Mouse (Mus musculus) erythroblast, embryonic 14.5 days (primary cell): ENCODE results near the gene Klf5. TPM values are rescaled to one million over a fixed set of nuclear protein-coding genes. Genes with fewer than 3 reads are reported as not detected.

Experiments
- H3K27me3 ChIP-seq: 2 replicates; pipeline ENCODE4 v1.6.1; 2012; ENCODE audit warnings: inconsistent platforms; ENCODE audit not compliant: control insufficient read depth
- H3K36me3 ChIP-seq: 2 replicates; pipeline ENCODE4 v1.6.1; 2012; ENCODE audit warnings: mild to moderate bottlenecking, inconsistent platforms; ENCODE audit not compliant: control insufficient read depth
- H3K4me1 ChIP-seq: 2 replicates; pipeline ENCODE4 v1.6.1; 2012; ENCODE audit warnings: inconsistent platforms; ENCODE audit not compliant: control insufficient read depth
- H3K4me3 ChIP-seq: replicated peaks from 2 replicates; pipeline ENCODE3; 2012; ENCODE audit warnings: moderate library complexity, mild to moderate bottlenecking, inconsistent platforms
- H3K9me3 ChIP-seq: 2 replicates; pipeline ENCODE4 v1.6.1; 2012; ENCODE audit warnings: low read length, inconsistent platforms, mixed read lengths; ENCODE audit not compliant: control insufficient read depth
- GATA1 ChIP-seq: IDR thresholded peaks from 2 replicates; pipeline ENCODE4 v1.6.1; 2012; ENCODE audit warnings: low read length, inconsistent platforms, mixed read lengths
- TAL1 ChIP-seq: IDR thresholded peaks from 3 replicates; pipeline ENCODE4 v1.6.1; 2012; ENCODE audit warnings: low read length, inconsistent platforms, mixed read lengths
- polyA plus RNA-seq: library from polyadenylated mRNA; stranded (reverse); fragments of >175 nt; gene quantifications from 2 replicates; pipeline ENCODE4 v1.2.3, GENCODE M21; 2012

The Klf5 gene
- polyA plus RNA-seq = 0.64 and 1.2 TPM in 2 replicates

- Histone ChIP-seq H3K4me1 (peaks cover 18% of the 10 kb centered on the region), H3K36me3 (peaks cover 10% of the 10 kb centered on the region), H3K27me3 (peaks cover 60% of the 10 kb centered on the region), H3K4me3 (peak within 1 kb of the TSS; percentile 75), H3K9me3 (no peaks in the 10 kb centered on the region)
- TF ChIP-seq GATA1 = no peak
- no peak for TF ChIP-seq TAL1
Observed at GRCm38 (mm10) chr14:99298385-99299021, at the start of gene Klf5. Gene Klf5 (plus strand): TSS chr14:99298691.

- no peaks in the 10 kb centered on the region for H3K36me3 ChIP-seq
Observed at GRCm38 (mm10) chr14:99262026-99262425, 36.5 kb upstream of the Klf5 start.

GRCm38 (mm10) chr14:99263816-99264215, 34.7 kb upstream of the Klf5 start:
- no peaks in the 10 kb centered on the region for H3K36me3 ChIP-seq
- no peak overlapping the region for H3K4me3 ChIP-seq
- no peaks in the 10 kb centered on the region for H3K9me3 ChIP-seq
- peaks cover 16% of the 10 kb centered on the region for H3K4me1 ChIP-seq
- H3K27me3 ChIP-seq = no peaks in the 10 kb centered on the region
- no peak for TF ChIP-seq GATA1
- no peak for TF ChIP-seq TAL1

More at GRCm38 (mm10) chr14:99262026-99262425, 36.5 kb upstream of the Klf5 start:
- H3K4me1 ChIP-seq = peaks cover 16% of the 10 kb centered on the region
- no peaks in the 10 kb centered on the region for H3K27me3 ChIP-seq
- TF ChIP-seq GATA1 = no peak
- no peak for TF ChIP-seq TAL1
- H3K9me3 ChIP-seq = no peaks in the 10 kb centered on the region
- no peak overlapping the region for H3K4me3 ChIP-seq

- Histone ChIP-seq H3K9me3 (no peaks in the 10 kb centered on the region), H3K4me3 (no peak overlapping the region), H3K27me3 (no peaks in the 10 kb centered on the region), H3K36me3 (no peaks in the 10 kb centered on the region), H3K4me1 (peaks cover 16% of the 10 kb centered on the region)
- no peak for TF ChIP-seq GATA1
- no peak for TF ChIP-seq TAL1
Observed at GRCm38 (mm10) chr14:99265791-99266190, 32.7 kb upstream of the Klf5 start.

GRCm38 (mm10) chr14:99266749-99267148, 31.7 kb upstream of the Klf5 start:
- TF ChIP-seq TAL1 = no peak
- no peak for TF ChIP-seq GATA1
- Histone ChIP-seq H3K9me3 (no peaks in the 10 kb centered on the region), H3K4me1 (peaks cover 16% of the 10 kb centered on the region), H3K27me3 (no peaks in the 10 kb centered on the region), H3K4me3 (no peak overlapping the region), H3K36me3 (no peaks in the 10 kb centered on the region)

GRCm38 (mm10) chr14:99274056-99274455, 24.4 kb upstream of the Klf5 start:
- no peaks in the 10 kb centered on the region for H3K4me1 ChIP-seq
- H3K9me3 ChIP-seq = no peaks in the 10 kb centered on the region
- no peaks in the 10 kb centered on the region for H3K36me3 ChIP-seq
- no peak overlapping the region for H3K4me3 ChIP-seq
- TF ChIP-seq TAL1 (no peak), GATA1 (no peak)
- H3K27me3 ChIP-seq = peaks cover 4% of the 10 kb centered on the region

- Histone ChIP-seq H3K27me3 (peaks cover 15% of the 10 kb centered on the region), H3K4me1 (no peaks in the 10 kb centered on the region), H3K4me3 (no peak overlapping the region), H3K9me3 (no peaks in the 10 kb centered on the region), H3K36me3 (no peaks in the 10 kb centered on the region)
- TF ChIP-seq GATA1 (no peak), TAL1 (no peak)
Observed at GRCm38 (mm10) chr14:99275827-99276226, 22.7 kb upstream of the Klf5 start.

GRCm38 (mm10) chr14:99278312-99278711, 20.2 kb upstream of the Klf5 start:
- TF ChIP-seq TAL1 = no peak
- no peak for TF ChIP-seq GATA1
- peaks cover 15% of the 10 kb centered on the region for H3K27me3 ChIP-seq
- H3K4me3 ChIP-seq = no peak overlapping the region
- H3K36me3 ChIP-seq = no peaks in the 10 kb centered on the region
- H3K9me3 ChIP-seq = no peaks in the 10 kb centered on the region
- no peaks in the 10 kb centered on the region for H3K4me1 ChIP-seq

GRCm38 (mm10) chr14:99278763-99279486, 19.6 kb upstream of the Klf5 start:
- Histone ChIP-seq H3K4me1 (no peaks in the 10 kb centered on the region), H3K9me3 (no peaks in the 10 kb centered on the region), H3K4me3 (no peak overlapping the region), H3K36me3 (no peaks in the 10 kb centered on the region), H3K27me3 (peaks cover 15% of the 10 kb centered on the region)
- TF ChIP-seq GATA1 (no peak), TAL1 (no peak)
